Mouse (Mus musculus) ES-E14 (cell line): ENCODE measurements around the gene Kremen1. TPM values are rescaled to one million over a fixed set of nuclear protein-coding genes. Genes with fewer than 3 reads are reported as not detected.

Experiments used
- DNase-seq: peaks from one replicate; pipeline ENCODE4 v3.0.0-alpha.2; 2013; ENCODE audit warnings: low read depth, low spot score
- H3K27ac ChIP-seq: 2 replicates; pipeline ENCODE4 v1.5.1; 2012; ENCODE audit warnings: low read depth, mild to moderate bottlenecking, low read length, moderate library complexity, mixed read lengths; ENCODE audit not compliant: poor library complexity, insufficient read depth, severe bottlenecking
- H3K36me3 ChIP-seq: 2 replicates; pipeline ENCODE4 v1.6.1; 2012; ENCODE audit warnings: mild to moderate bottlenecking, low read length, moderate library complexity, mixed read lengths; ENCODE audit not compliant: control insufficient read depth, poor library complexity, insufficient read depth, severe bottlenecking
- H3K4me1 ChIP-seq, 2 experiments: fragments of 150-350 bp in 1 of 2; sonication (generic) in 1 of 2; 2 replicates each; pipeline ENCODE4 v1.6.1; 2012; ENCODE audit warnings: low read length in 2 of 2, mild to moderate bottlenecking in 1 of 2, mixed read lengths in 1 of 2; ENCODE audit not compliant: control insufficient read depth in 2 of 2, insufficient read depth in 2 of 2, poor library complexity in 1 of 2
- H3K4me3 ChIP-seq, 2 experiments: fragments of 150-350 bp in 1 of 2; sonication (generic) in 1 of 2; 2 replicates each; pipeline ENCODE4 v1.5.1; 2012; ENCODE audit warnings: low read length in 2 of 2, low read depth in 1 of 2, mild to moderate bottlenecking in 1 of 2, mixed read lengths in 1 of 2; ENCODE audit not compliant: insufficient read depth in 1 of 2, poor library complexity in 1 of 2, severe bottlenecking in 1 of 2
- H3K9ac ChIP-seq: 2 replicates; pipeline ENCODE4 v1.6.1; 2012; ENCODE audit warnings: low read depth, mild to moderate bottlenecking, low read length, mixed read lengths; ENCODE audit not compliant: poor library complexity, insufficient read depth, severe bottlenecking
- H3K9me3 ChIP-seq: fragments of 150-350 bp; sonication (generic); 2 replicates; pipeline ENCODE4 v1.6.1; 2012; ENCODE audit warnings: low read depth, mild to moderate bottlenecking, low read length; ENCODE audit not compliant: control insufficient read depth, insufficient read depth
- CHD2 ChIP-seq: IDR thresholded peaks from 2 replicates; pipeline ENCODE4 v1.6.1; 2014; ENCODE audit warnings: mild to moderate bottlenecking, low read depth, low read length, inconsistent platforms
- HCFC1 ChIP-seq: IDR thresholded peaks from 2 replicates; pipeline ENCODE4 v1.6.1; 2012; ENCODE audit warnings: low read length, inconsistent platforms, borderline replicate concordance; ENCODE audit not compliant: insufficient read depth
- MAFK ChIP-seq: IDR thresholded peaks from 2 replicates; pipeline ENCODE4 v1.6.1; 2014; ENCODE audit warnings: mild to moderate bottlenecking, low read depth, low read length, inconsistent platforms; ENCODE audit not compliant: insufficient read depth
- ZC3H11A ChIP-seq: IDR thresholded peaks from 2 replicates; pipeline ENCODE4 v1.6.1; 2012; ENCODE audit warnings: low read depth, mild to moderate bottlenecking, inconsistent platforms, low read length, borderline replicate concordance
- ZNF384 ChIP-seq: IDR thresholded peaks from 2 replicates; pipeline ENCODE4 v1.6.1; 2012; ENCODE audit warnings: low read depth, low read length, inconsistent platforms
- in situ Hi-C, 2 experiments: fragments of 600-800 bp; cut with MboI; formaldehyde crosslinking; loops; one replicate each; pipeline ENCODE4 v1.15.1; 2025; ENCODE audit warnings: low sequenced_read_pairs in 2 of 2, inconsistent platforms in 1 of 2; ENCODE audit not compliant: unreplicated experiment in 2 of 2
- total RNA-seq: library from RNA; depleted of rRNA; stranded (reverse); fragments of 300-350 nt; gene quantifications from 2 replicates; pipeline ENCODE4 v1.2.3, GENCODE M21; 2012; rRNA removed

Gene Kremen1
- total RNA-seq, 1 experiment = 17.9 TPM

DNA sequence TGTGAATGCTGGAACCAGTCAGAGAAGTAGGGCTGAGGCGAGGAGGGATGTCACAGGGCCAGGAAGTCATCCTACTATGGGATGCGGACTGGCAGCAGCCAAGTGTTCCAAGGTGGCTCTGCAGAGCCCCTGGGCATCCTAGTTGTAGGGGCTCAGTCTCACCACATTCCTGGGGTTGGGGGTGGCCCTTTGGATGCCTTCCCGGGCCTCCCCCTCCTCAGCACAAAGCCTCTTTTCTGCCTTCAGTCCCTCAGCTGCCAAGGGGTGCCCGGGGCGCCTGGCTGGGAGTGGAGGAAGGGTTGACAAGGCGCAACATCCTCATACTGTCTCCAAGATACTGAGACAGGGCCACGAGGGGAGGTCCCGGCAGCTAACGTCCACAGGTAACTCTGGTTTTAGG, 111.4 kb downstream of the Kremen1 start:
- Histone ChIP-seq H3K4me1 (peaks cover 0 to 2% of the 10 kb centered on the region in 2 experiments; a peak in 1 of 4 replicates), H3K9ac (no peak overlapping the region; the same call in 1 of the 2 replicates), H3K27ac (no peak overlapping the region), H3K36me3 (no peaks in the 10 kb centered on the region), H3K9me3 (no peaks in the 10 kb centered on the region), H3K4me3 (no peak overlapping the region)
- DNase-seq = no peak
- TF ChIP-seq MAFK (no peak), ZC3H11A (no peak), CHD2 (no peak), ZNF384 (no peak), HCFC1 (no peak)
- in situ Hi-C loops = no loop called here

DNA sequence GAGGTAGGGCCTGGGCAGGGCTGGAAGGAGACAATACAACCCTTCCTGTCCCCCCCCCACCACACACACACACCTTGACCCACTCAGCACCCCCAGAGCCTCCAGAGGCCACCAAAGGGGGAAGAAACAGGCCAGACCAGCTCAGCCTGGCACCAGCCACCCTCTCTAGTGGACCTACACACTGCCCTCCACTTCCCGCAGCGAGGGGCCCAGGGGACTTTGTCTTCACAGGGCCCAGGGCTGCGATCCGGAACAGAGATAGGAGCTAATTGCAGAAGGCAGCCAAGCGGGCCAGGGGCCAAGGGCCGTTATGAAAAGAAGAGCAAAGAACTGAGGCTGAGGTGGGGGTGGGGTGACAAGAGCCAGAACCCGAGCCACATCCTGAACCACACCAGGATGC, 112.1 kb downstream of the Kremen1 start:
- Histone ChIP-seq H3K27ac (no peak overlapping the region), H3K4me3 (no peak overlapping the region), H3K4me1 (peaks cover 0 to 2% of the 10 kb centered on the region in 2 experiments; a peak in 1 of 4 replicates), H3K9ac (no peak overlapping the region), H3K9me3 (no peaks in the 10 kb centered on the region), H3K36me3 (no peaks in the 10 kb centered on the region)
- no peak for TF ChIP-seq HCFC1
- no peak for TF ChIP-seq MAFK
- TF ChIP-seq CHD2 = no peak
- TF ChIP-seq ZNF384 = no peak
- no peak for TF ChIP-seq ZC3H11A
- in situ Hi-C loops = no loop called here
- no peak for DNase-seq

GRCm38 (mm10) chr11:5145600-5145999, 115.8 kb downstream of the Kremen1 start:
- H3K36me3 ChIP-seq = no peaks in the 10 kb centered on the region
- DNase-seq = no peak
- no peak overlapping the region for H3K4me3 ChIP-seq
- no peaks in the 10 kb centered on the region for H3K9me3 ChIP-seq
- peaks cover 2 to 5% of the 10 kb centered on the region in 2 experiments; a peak in 1 of 4 replicates for H3K4me1 ChIP-seq
- in situ Hi-C loops = no loop called here
- no peak overlapping the region for H3K27ac ChIP-seq
- H3K9ac ChIP-seq = no peak overlapping the region
- TF ChIP-seq ZNF384 = no peak
- no peak for TF ChIP-seq MAFK
- TF ChIP-seq ZC3H11A = no peak
- TF ChIP-seq CHD2 = no peak
- TF ChIP-seq HCFC1 = no peak

DNA sequence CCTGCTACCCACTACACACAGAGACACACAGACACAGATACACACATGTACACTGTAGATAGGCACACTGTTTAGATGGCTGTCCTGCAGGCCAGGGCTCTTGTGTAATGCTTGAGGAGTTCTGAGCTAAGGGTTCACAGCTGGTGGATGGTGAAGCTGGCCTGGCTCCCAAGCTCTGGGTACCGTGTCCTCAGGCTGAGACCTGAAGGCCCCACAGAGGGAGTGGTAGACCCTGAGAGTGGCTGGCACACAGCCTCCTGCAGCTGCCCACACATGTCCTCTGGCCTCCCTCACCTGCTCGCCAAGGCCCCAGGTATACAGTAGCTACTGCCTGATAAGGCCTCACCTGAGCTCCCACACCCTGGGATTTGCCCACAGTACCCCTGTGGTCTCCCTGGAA, 119.4 kb downstream of the Kremen1 start:
- TF ChIP-seq CHD2 (no peak), ZC3H11A (no peak), MAFK (no peak), HCFC1 (no peak), ZNF384 (no peak)
- Histone ChIP-seq H3K4me3 (no peak overlapping the region), H3K4me1 (peaks cover 2 to 6% of the 10 kb centered on the region in 2 experiments; a peak in 1 of 4 replicates), H3K9me3 (no peaks in the 10 kb centered on the region), H3K27ac (no peak overlapping the region), H3K9ac (no peak overlapping the region), H3K36me3 (no peaks in the 10 kb centered on the region)
- in situ Hi-C loops = no loop called here
- DNase-seq = no peak

Other genes with a start within 250 kb of the Kremen1 start
- 1.5 TPM in 2 replicates for gene Rasl10a, start 203.4 kb downstream of the Kremen1 start, total RNA-seq
- gene Gas2l1, start 196.2 kb downstream of the Kremen1 start, total RNA-seq = 32.7 and 40.9 TPM in 2 replicates
- gene Rhbdd3, start 162.6 kb downstream of the Kremen1 start, total RNA-seq = 33.9 and 40.5 TPM in 2 replicates
- gene Ewsr1, start 162.3 kb downstream of the Kremen1 start, total RNA-seq = 396 and 421 TPM in 2 replicates
- gene Emid1, start 109.3 kb downstream of the Kremen1 start, total RNA-seq = 2.7 and 6.3 TPM in 2 replicates
- gene Znrf3, start 183.3 kb upstream of the Kremen1 start, total RNA-seq = 15.4 and 19.1 TPM in 2 replicates